Mouse (Mus musculus): ENCODE results near the gene Dact1. TPM values are rescaled to one million over a fixed set of nuclear protein-coding genes. Genes with fewer than 3 reads are reported as not detected.

Gene Dact1
- polyA plus RNA-seq, 1 experiment, result 4.9 TPM

DNA sequence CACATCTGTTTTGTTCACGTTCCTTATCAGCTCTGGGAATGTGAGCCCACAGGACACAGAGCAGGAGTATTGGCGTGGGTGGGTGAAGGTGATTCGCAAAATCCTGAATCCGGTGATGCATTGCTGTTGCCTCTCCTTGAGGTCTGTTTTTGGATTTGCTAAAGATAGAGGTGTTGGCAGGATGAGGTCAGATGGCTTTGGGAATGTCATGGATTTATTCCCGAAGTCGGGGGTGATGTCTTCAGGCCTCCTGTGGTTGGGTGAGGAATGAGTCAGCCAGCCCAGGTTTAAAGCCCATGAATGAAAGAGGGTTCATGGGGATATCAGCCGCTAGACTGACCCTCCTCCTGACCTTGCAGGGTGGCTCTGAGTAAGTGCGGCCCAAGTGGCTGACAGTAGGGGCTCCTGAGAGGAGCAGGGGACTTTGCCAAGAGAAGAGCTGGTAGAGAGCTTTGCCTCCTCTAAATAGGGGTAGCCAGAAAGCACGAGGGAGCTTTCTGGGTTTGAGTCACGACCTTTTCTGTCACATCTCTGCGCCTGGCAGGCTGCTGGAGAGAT is 27.4 kb downstream of the Dact1 start:
- H3K4me1 ChIP-seq (ENCODE audit: control insufficient read depth, insufficient read depth, low read length), result no peaks in the 10 kb centered on the region; the same call in 1 of the 2 replicates
- H3K4me3 ChIP-seq (ENCODE audit: insufficient read depth, low read length), result no peak overlapping the region
- H3K27ac ChIP-seq (ENCODE audit: insufficient read depth, low read length), result no peak overlapping the region
- TF ChIP-seq CTCF (IDR thresholded peaks at IDR 0.05; ENCODE audit: extremely low read depth, insufficient read depth, low read length) (no peak), POLR2A (IDR thresholded peaks at IDR 0.05; ENCODE audit: extremely low read depth, insufficient read depth, low read length) (no peak)

- no peaks in the 10 kb centered on the region for H3K4me1 ChIP-seq (ENCODE audit: control insufficient read depth, insufficient read depth, low read length)
- no peak overlapping the region for H3K27ac ChIP-seq (ENCODE audit: insufficient read depth, low read length)
- no peak overlapping the region for H3K4me3 ChIP-seq (ENCODE audit: insufficient read depth, low read length)
- TF ChIP-seq CTCF (IDR thresholded peaks at IDR 0.05; ENCODE audit: extremely low read depth, insufficient read depth, low read length) (no peak), POLR2A (IDR thresholded peaks at IDR 0.05; ENCODE audit: extremely low read depth, insufficient read depth, low read length) (no peak)
Measured at GRCm38 (mm10) chr12:71337896-71338463, 28.3 kb downstream of the Dact1 start.

DNA sequence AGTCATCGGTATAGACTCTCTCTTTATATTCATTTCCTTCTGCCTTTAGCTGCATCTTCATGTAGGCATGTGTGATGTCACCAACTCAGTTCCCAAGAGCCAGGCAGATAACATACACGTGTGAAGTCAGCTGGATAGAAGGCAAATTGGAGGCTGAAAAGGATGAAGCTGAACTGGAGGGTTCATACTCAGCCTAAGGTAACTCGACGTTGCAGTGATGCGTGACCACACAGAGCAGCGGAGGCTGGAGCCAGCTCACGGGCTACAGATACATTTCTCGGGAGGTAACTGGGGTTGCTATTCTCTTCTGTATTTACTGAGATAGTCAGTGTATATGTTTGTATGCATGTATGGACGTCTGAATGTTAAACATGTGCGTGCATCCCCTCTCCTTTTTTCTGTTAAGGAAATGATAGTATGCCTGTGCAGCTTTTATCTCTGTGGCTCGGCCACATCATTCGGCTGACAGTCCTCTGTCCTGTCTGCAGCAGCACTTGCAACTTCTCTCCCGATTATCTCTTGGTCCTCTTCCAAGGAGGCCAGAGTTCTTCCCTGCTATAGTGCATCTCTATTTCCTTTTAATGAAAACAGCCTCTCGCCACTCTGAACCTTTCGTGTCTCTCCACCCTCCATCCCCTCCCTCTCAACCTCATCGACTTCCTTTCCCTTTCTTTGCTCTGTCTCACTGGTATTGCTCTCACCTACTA is 29.6 kb downstream of the Dact1 start:
- no peaks in the 10 kb centered on the region for H3K4me1 ChIP-seq (ENCODE audit: control insufficient read depth, insufficient read depth, low read length)
- no peak overlapping the region for H3K27ac ChIP-seq (ENCODE audit: insufficient read depth, low read length)
- TF ChIP-seq POLR2A (IDR thresholded peaks at IDR 0.05; ENCODE audit: extremely low read depth, insufficient read depth, low read length) (no peak), CTCF (IDR thresholded peaks at IDR 0.05; ENCODE audit: extremely low read depth, insufficient read depth, low read length) (no peak)
- H3K4me3 ChIP-seq (ENCODE audit: insufficient read depth, low read length), result no peak overlapping the region

DNA sequence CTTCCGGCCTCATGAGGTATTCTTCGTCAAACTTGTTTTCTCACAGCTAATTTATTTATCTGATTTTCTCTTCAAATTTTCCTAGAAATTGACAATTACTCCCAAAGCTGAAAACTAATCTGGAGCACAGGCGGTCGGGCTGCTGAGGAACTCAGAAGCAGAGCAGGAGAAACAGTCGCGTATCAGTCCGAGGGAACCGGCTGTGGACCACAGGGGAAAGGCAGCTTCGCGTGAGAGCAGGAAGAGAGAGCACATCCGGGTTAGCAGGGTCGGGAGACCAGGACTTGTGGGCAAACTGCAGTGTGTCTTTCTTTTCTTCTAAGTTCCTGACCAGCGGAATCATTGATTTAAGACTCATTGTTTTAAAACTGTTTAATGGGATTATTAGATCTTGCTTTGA is 32.7 kb downstream of the Dact1 start:
- TF ChIP-seq CTCF (IDR thresholded peaks at IDR 0.05; ENCODE audit: extremely low read depth, insufficient read depth, low read length) (no peak), POLR2A (IDR thresholded peaks at IDR 0.05; ENCODE audit: extremely low read depth, insufficient read depth, low read length) (no peak)
- Histone ChIP-seq H3K4me1 (ENCODE audit: control insufficient read depth, insufficient read depth, low read length) (no peaks in the 10 kb centered on the region), H3K4me3 (ENCODE audit: insufficient read depth, low read length) (no peak overlapping the region), H3K27ac (ENCODE audit: insufficient read depth, low read length) (no peak overlapping the region)

- no peak overlapping the region for H3K4me3 ChIP-seq (ENCODE audit: insufficient read depth, low read length)
- no peak overlapping the region for H3K27ac ChIP-seq (ENCODE audit: insufficient read depth, low read length)
- H3K4me1 ChIP-seq (ENCODE audit: control insufficient read depth, insufficient read depth, low read length), result no peaks in the 10 kb centered on the region
- no peak for TF ChIP-seq CTCF (IDR thresholded peaks at IDR 0.05; ENCODE audit: extremely low read depth, insufficient read depth, low read length)
- no peak for TF ChIP-seq POLR2A (IDR thresholded peaks at IDR 0.05; ENCODE audit: extremely low read depth, insufficient read depth, low read length)
Measured at GRCm38 (mm10) chr12:71345471-71345870, 35.8 kb downstream of the Dact1 start.

DNA sequence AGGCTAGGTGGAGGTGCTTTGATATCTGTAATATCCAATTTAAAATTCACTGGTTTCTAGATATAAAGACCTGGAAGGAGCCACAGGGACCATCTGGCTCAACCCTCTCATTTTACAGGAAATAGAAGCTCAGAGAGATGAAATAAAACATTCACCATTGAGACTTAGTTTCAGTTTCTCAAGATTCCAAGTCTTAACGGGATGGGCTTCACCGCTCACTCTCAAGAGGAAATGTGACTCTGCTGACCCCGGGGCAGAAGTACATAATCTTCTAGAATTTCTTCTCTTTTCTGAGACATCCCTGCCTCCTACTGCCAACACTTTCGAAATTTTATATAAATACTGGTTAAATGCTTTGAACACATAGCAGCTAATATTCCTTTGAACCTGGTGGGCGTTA is 36.4 kb downstream of the Dact1 start:
- H3K27ac ChIP-seq (ENCODE audit: insufficient read depth, low read length), result no peak overlapping the region
- no peak for TF ChIP-seq POLR2A (IDR thresholded peaks at IDR 0.05; ENCODE audit: extremely low read depth, insufficient read depth, low read length)
- TF ChIP-seq CTCF (IDR thresholded peaks at IDR 0.05; ENCODE audit: extremely low read depth, insufficient read depth, low read length), result no peak
- no peak overlapping the region for H3K4me3 ChIP-seq (ENCODE audit: insufficient read depth, low read length)
- no peaks in the 10 kb centered on the region for H3K4me1 ChIP-seq (ENCODE audit: control insufficient read depth, insufficient read depth, low read length)

DNA sequence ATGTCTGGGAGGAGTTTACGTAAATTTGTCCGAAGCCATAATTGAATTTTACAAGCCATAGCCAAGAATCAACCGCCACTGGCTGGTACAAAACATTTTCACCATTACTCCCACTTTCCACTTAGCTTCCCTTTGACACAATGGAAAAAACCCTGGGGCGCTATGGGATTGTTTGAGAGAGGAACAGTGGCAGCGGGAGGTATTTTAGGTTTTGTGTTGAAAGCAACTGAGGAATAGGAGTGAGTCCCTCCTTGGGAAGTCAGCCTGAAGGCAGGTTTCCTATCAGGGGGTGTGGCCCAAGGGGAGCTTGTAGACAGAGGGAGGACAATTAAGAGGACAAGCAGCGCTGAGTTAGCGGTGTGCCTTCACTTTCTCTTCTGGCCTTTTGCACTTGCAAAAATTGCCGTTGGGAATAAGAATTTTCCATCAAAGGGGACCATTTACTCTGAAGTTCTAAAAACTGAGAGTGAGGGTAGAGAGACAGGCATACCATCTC is 38.8 kb downstream of the Dact1 start:
- no peak for TF ChIP-seq CTCF (IDR thresholded peaks at IDR 0.05; ENCODE audit: extremely low read depth, insufficient read depth, low read length)
- no peak for TF ChIP-seq POLR2A (IDR thresholded peaks at IDR 0.05; ENCODE audit: extremely low read depth, insufficient read depth, low read length)
- no peak overlapping the region for H3K4me3 ChIP-seq (ENCODE audit: insufficient read depth, low read length)
- H3K4me1 ChIP-seq (ENCODE audit: control insufficient read depth, insufficient read depth, low read length), result no peaks in the 10 kb centered on the region
- no peak overlapping the region for H3K27ac ChIP-seq (ENCODE audit: insufficient read depth, low read length)

DNA sequence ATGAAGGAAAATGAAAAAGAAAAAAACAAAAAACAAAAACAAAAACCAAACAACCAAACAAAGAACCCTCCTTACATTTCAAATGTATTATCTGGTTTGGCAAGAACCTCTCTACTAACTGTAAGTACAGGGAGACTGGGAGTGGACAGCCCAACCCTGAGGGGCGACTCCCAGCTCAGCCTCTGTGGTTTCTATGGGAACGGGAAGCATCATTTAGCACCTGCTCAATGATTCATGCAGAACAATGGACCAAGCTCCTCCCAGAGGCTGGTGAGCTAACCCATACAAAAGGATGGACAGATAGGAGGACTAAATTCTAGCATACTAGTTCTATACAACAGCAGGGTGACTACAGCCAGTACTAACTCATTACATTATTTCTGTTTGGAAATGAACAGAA is 40.4 kb downstream of the Dact1 start:
- H3K4me1 ChIP-seq (ENCODE audit: control insufficient read depth, insufficient read depth, low read length), result no peaks in the 10 kb centered on the region
- no peak overlapping the region for H3K4me3 ChIP-seq (ENCODE audit: insufficient read depth, low read length)
- no peak overlapping the region for H3K27ac ChIP-seq (ENCODE audit: insufficient read depth, low read length)
- TF ChIP-seq CTCF (IDR thresholded peaks at IDR 0.05; ENCODE audit: extremely low read depth, insufficient read depth, low read length) (no peak), POLR2A (IDR thresholded peaks at IDR 0.05; ENCODE audit: extremely low read depth, insufficient read depth, low read length) (no peak)

DNA sequence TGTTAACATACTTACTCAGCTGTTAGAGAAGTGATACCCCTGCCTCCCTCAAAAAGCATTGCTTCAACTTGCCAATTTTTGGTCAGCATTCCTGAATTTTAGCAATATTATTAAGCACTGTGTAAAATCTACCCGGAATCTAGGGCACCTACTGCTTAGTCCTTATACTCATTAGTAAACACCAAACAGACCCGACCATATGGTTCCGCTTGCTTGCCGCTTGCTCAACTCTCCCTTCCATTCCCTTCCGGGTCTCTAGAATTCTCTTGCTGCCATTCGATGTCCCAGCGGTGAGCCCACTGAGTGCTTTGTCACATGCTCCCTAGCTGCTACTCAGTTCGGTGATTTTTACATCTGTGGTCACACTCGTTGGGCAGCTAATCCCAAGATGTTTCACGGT is 45.0 kb downstream of the Dact1 start:
- Histone ChIP-seq H3K4me3 (ENCODE audit: insufficient read depth, low read length) (no peak overlapping the region), H3K27ac (ENCODE audit: insufficient read depth, low read length) (no peak overlapping the region), H3K4me1 (ENCODE audit: control insufficient read depth, insufficient read depth, low read length) (no peaks in the 10 kb centered on the region)
- no peak for TF ChIP-seq POLR2A (IDR thresholded peaks at IDR 0.05; ENCODE audit: extremely low read depth, insufficient read depth, low read length)
- no peak for TF ChIP-seq CTCF (IDR thresholded peaks at IDR 0.05; ENCODE audit: extremely low read depth, insufficient read depth, low read length)

- Histone ChIP-seq H3K4me1 (ENCODE audit: control insufficient read depth, insufficient read depth, low read length) (no peaks in the 10 kb centered on the region), H3K27ac (ENCODE audit: insufficient read depth, low read length) (no peak overlapping the region), H3K4me3 (ENCODE audit: insufficient read depth, low read length) (no peak overlapping the region)
- TF ChIP-seq CTCF (IDR thresholded peaks at IDR 0.05; ENCODE audit: extremely low read depth, insufficient read depth, low read length), result no peak
- TF ChIP-seq POLR2A (IDR thresholded peaks at IDR 0.05; ENCODE audit: extremely low read depth, insufficient read depth, low read length), result no peak
Measured at GRCm38 (mm10) chr12:71355092-71355491, 45.4 kb downstream of the Dact1 start.

All from cortical plate, adult 2 months (tissue).